Mouse (Mus musculus) lung, postnatal 4 days (tissue): ENCODE data around the gene Akip1.
A peak's percentile ranks its signal among the peaks of the same experiment; 100 is the strongest.

ENCODE experiments used
- DNase-seq, 2 experiments: peaks; one replicate each; pipeline ENCODE4 v3.0.0; 2021

The Akip1 gene

GRCm38 (mm10) chr7:109703190-109704015 is at the start of gene Akip1, which contains the start of gene St5:
Gene Akip1 (plus strand): TSS chr7:109703690.
Gene St5 (minus strand): TSS chr7:109703605.
- DNase-seq: peak; percentile 98

GRCm38 (mm10) chr7:109654871-109655270 is 48.6 kb upstream of the Akip1 start:
- no peak for DNase-seq

GRCm38 (mm10) chr7:109657884-109658283 is 45.6 kb upstream of the Akip1 start:
- DNase-seq: no peak

DNA sequence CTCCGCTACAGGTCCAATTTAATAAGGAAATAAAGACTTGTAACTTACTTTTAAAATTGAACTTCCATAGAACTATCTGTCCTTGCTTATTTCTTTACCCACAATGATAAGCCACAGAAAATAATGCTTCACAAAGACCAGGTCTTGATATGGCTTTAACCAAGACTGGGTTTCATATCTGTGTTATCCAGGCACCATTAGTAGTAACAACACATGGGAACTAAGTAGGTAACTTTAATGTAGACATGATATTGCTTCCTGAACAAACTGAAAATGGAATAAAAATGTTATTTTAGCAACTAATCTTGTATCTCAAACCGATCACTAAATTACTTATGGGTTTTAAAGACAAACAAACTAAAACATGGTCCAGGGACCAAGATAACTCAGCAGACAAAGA is 44.2 kb upstream of the Akip1 start:
- DNase-seq: no peak

GRCm38 (mm10) chr7:109662626-109663025 is 40.9 kb upstream of the Akip1 start:
- no peak for DNase-seq

DNA sequence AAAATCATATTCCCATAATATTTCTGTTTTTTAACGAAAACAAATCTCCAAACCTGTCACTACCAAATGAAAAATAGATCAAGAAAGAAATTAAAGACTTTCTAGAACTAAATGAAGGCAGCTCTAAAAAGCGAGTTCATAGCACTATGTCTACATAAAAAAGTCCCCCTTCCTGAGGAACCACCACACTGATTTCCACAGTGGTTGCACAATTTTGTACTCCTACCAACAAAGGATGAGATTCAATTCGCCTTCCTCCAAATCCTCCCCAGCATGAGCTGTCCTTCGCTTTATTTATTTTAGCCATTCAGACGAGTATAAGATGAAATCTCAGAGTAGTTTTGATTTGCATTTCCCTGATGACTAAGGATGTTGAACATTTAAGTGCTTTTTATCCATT is 36.8 kb upstream of the Akip1 start:
- DNase-seq: no peak

DNA sequence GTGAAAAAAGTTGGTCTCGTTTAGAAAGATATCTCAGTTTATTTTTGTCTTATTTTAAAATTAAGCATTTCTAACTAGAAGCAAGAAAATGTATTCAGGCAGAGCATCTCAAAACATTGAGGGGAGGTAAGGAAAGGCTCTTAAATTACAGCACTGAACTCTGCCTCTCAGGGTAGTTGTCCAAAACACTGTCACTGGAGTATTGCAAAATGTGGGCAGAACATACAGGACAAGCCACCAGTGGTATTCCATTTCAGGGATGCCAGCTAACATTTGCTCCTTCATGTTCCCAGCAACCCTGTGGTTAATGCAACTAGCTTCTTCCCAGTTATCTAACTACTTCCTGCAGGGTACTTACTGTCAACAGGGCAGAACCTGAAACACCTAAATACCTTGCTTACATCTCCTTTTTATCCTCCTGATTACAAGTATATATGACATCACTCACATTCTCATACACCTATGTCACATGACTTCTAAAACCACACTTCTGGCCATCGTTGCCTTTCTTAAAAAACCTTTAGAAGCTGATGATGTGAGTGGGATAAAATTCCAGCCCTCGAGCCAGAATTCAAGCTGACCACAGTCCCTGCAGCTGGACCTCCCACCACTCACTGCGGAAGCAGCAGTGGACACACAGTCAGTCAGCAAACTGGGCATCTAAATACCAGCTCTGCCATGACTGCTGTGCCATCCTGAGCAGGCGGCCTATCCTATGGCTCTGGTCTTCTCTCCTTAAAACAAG is 33.9 kb upstream of the Akip1 start:
- no peak for DNase-seq

GRCm38 (mm10) chr7:109671581-109672471 is 31.7 kb upstream of the Akip1 start:
- peak; percentile 82 to 90 for DNase-seq

DNA sequence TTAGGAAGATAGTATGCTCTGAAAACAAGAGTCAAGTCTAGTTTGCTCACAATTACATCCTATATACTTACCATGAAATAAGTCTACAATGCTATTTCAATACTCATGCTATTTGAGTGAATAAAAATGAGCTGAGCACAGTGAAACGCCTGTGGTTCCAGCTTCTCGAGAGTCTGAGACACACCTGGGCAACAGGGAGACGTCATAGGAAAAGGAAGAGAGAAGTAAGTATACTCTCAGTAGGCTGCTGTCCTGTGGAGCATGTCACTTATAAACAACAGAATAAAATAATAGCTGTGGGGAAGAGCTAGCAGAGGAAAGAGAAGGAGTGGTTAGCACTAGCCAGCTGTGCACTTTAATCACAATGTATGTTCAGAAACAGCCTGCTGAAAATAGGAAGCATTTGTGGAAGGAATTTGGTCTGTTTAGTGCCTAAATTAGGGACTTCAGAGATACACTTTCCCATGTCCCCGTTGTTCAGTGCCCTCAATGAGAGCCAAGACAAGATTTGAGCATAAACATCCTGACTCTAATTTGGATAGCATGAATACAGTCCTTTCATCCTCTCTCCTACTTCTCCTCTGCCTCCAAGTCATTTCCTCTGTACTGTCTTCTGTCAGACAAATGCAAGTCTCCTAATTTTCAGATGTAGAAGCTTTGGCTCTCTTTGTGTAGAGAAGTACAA is 28.4 kb upstream of the Akip1 start:
- no peak for DNase-seq

DNA sequence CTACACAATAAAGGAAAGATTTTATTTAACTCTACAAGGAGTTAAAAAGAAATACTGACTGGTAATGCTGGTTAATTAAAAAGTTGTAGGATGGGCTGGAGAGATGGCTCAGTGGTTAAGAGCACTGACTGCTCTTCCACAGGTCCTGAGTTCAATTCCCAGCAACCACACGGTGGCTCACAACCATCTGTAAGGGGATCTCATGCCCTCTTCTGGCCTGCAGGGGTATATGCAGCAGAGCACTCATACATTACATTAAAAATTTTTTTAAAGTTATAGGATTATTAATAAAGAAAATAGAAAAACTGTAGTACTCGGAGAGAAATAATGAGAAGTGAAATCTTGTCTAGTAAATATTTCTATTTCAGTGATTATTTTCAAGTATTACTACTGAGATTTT is 23.2 kb upstream of the Akip1 start:
- DNase-seq: no peak

- no peak for DNase-seq
Observed at GRCm38 (mm10) chr7:109680879-109681278, 22.6 kb upstream of the Akip1 start.

GRCm38 (mm10) chr7:109686585-109687128 is 16.8 kb upstream of the Akip1 start:
- DNase-seq: no peak

- no peak for DNase-seq
Observed at GRCm38 (mm10) chr7:109690101-109690500, 13.4 kb upstream of the Akip1 start.

DNA sequence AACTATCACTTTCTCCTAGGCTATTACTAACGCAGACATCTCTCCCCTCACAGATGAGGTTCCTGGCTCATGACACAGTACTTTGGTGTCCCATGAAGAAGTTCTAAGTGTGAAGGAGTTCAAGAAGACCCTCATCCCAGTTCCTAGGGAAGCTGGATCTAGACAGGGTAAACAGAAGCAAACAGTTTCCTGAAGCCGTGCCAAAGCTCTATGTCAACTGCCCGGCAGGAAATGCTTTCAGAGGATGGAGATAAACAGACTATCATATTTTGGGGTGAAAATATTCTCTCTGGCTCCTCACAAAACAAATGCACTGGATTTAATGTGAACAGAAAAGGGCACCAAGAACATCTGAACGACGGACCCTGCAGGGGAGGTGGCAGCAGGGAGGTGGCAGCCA is 12.5 kb upstream of the Akip1 start:
- peak; percentile 55 to 65 for DNase-seq

DNA sequence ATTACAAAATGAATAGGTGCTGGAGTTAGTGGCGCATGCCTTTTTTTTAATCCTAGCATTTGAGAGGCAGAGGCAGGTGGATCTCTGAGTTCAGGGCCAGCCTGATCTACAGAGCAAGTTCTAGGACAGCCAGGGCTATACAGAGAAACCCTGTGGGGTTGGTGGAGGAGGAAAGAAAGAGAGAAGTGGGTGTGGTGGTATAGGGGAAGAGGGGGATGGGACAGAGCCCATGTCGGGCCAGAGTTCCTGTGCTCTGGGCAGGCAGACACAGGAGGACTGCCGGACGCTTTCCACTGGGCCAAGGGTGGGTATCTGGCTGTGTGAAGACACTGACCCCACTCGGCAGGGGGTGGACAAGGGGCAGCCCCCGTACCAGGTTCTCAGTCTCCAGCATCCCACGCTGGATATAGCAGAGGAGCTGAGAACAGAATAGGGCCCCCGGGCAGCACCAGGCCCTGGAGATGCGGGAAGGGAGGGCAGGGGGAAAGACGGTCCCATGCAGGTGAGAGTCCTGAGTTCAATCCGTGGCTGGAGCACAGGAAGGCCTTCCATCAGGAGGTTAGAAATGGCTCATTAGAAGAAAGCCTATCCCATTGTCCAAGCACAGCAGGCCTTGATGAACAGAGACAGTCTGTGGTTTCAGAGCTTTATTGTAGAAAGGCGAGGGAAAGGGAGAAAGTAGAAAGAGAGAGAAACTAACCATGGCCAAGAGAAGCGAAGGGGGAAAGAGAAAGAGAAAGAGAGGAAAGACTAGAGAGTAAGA is 8.7 kb upstream of the Akip1 start:
- no peak for DNase-seq

DNA sequence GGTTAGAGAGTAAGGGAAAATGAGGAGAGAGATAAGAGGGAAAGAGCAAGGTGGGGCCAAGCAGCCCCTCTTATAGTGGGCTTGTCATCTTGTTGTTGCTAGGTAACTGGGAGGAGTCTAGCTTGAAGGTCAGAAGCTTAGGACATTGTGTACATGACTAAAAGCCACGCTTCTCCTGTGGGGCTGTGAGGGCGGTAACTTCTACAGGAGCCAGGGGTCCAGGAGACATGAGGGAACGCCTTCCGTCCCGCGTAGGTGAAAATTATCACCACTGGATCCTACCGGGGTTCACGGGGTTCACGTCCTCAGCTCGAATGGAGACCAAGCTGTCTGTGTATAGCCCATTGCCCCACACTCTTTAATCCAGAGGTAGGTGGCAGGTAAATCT is 8.2 kb upstream of the Akip1 start:
- DNase-seq: no peak

DNA sequence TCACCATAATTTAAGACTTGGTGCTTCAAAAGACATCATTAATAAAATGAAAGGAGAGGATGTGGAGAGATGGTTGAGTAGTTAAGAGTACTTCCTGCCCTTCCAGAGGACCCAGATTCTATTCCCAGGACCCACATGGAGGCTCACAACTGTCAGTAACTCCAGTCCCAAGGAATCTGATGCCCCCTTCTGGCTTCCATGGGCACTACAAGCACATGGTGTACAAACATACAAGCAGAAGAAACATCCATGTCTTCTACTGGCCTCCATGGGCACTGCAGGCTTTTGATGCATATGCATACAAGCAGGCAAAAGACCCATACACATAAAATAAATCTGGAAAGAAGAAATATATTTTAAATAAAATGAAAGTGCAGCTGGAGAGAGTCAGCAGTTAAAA is 3.3 kb upstream of the Akip1 start:
- DNase-seq: no peak

DNA sequence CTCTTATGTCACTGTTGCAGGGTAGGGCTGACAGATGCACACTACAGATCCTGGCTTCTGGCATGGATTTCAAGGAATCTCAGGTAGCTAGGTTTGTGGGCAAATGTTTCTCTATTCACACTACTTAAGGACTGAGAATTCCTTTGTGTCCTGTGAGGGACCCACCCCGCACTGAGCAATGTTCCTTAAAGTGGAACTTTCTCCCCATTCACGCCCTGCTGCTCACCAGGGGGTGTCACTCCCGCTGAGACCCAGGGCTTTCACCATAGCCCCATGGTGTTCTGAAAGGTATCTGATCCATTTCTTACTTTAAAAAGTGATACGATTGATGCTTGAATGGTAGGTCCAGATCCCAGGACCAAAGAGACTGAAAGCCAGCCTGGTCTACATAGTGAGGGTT is 769 bp upstream of the Akip1 start:
- DNase-seq: no peak

DNA sequence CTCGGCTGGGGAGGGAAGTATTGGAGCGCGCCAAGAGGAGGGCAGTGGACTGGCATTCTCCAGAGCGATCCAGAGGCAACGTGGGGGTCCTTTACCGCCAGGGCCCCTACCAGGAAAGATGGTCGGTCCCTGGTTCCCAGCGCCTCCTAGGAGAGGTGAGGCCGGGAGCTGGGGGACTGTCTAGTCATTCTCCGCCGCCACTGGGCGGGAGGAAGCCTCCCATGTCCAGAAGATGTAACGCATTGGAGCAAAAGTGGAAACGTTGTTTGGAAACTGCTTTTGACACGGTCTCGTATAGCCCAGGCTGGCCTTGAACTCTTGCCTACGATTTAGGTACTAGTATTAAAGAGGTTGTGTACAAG is 507 bp downstream of the Akip1 start:
- DNase-seq: no peak

DNA sequence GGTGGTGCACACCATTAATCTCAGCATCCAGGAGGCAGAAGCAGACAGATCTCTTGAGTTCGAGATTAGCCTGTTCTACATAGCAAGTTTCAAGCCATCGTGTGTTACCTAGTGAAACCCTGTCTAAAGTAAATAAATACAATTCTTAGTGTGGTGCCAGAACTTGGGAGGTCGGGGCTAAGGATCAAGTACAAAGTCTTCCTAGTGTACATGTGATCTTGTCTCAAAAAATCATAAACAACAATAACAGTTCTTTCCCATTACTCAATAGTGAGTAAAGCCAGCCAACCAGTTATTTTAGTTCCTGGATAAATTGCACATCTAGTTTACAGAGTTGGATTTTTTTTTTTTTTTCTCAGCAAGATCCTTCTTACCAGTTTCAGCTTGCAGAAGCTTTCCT is 971 bp downstream of the Akip1 start:
- no peak for DNase-seq

- DNase-seq: peak; percentile 56 to 71
Observed at GRCm38 (mm10) chr7:109707023-109707785, 3.7 kb downstream of the Akip1 start.
